Mouse (Mus musculus) gastrocnemius, postnatal 14 days (tissue): ENCODE data around the gene Tmbim1. TPM values are rescaled to one million over a fixed set of nuclear protein-coding genes. Genes with fewer than 3 reads are reported as not detected.
"Not testable (repeated sequence)": the region's sequence is repeated elsewhere in the genome, so short reads cannot be mapped to it uniquely, and the experiment has no call there.

ENCODE experiments used
- DNase-seq: peaks from one replicate; pipeline ENCODE4 v3.0.0; 2021; ENCODE audit warnings: mixed read lengths
- intact Hi-C: fragments of 180-260 bp; cut with DNase I; formaldehyde crosslinking; loops from one replicate; pipeline ENCODE4 v1.15.1; 2025; ENCODE audit warnings: low total_unique reads
- total RNA-seq, 2 experiments: library from RNA; stranded (reverse); gene quantifications; 2 replicates each; pipeline ENCODE4 v1.2.3; 2021

Gene Tmbim1
- total RNA-seq, 2 experiments from 2014 or later, result 32.4 to 39.8 TPM

DNA sequence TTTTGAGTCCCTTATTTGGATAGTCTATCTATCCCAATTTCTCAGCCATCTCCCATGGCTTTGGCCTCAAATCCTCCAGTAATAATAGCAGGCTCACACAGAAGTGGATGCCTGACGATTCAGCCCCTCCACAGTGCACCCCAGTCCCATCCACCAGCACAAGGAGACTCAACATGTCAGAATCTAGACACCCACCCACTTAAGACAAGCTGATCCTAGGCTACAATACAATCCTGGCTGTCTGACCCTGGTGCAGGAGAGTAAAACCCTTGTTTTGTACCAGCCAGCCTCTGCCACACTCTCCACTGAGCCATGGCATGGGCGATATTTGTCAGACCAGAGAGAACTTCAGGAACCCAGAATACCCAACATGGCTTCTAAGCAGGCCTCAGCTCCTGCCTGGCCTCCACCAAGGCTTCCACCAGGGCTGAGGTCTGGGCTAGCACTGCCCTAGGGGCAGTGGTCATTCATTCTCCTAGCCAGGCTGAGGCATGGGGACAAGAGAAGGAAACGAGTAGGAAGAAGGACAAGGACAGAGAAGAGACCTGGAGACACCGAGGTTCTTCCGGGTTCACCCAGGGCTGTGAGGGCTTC is 7.2 kb downstream of the Tmbim1 start:
- no peak for DNase-seq
- intact Hi-C loops, result no loop called here

GRCm38 (mm10) chr1:74297269-74297668 is 8.2 kb downstream of the Tmbim1 start:
- peak; percentile 65 for DNase-seq
- intact Hi-C loops, result no loop called here

GRCm38 (mm10) chr1:74296477-74296876 is 8.9 kb downstream of the Tmbim1 start:
- DNase-seq, result no peak
- intact Hi-C loops, result no loop called here

- DNase-seq, result peak; percentile 95
- intact Hi-C loops, result no loop called here
Observed at GRCm38 (mm10) chr1:74295456-74296171, 9.8 kb downstream of the Tmbim1 start.

- no peak for DNase-seq
- intact Hi-C loops, result no loop called here
Observed at GRCm38 (mm10) chr1:74294733-74295455, 10.5 kb downstream of the Tmbim1 start.

GRCm38 (mm10) chr1:74294090-74294643 is 11.3 kb downstream of the Tmbim1 start:
- no peak for DNase-seq
- intact Hi-C loops, result no loop called here

- intact Hi-C loops, result no loop called here
- no peak for DNase-seq
Observed at GRCm38 (mm10) chr1:74293306-74293960, 12.0 kb downstream of the Tmbim1 start.

- intact Hi-C loops, result no loop called here
- DNase-seq, result no peak
Observed at GRCm38 (mm10) chr1:74292331-74293020, 12.9 kb downstream of the Tmbim1 start.

DNA sequence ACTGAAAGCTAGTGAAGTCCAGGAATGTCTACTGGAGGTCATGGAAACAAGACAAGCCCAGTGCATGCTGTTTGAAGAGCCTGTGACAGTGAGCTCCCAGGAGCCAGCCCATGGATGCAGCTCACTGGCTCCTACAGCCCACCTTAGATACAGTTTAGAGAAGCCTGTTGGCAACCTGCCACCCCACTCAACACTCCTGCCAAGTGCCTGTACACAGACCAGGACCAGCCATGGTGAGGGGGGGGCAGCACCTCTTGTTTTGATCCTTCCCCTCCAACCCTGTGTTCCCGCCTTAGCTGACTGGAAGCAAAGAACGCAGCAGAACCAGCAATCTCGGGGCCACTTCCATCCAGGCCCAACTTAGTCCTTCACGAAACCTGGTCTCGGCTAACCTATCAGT is 15.3 kb downstream of the Tmbim1 start:
- DNase-seq, result no peak
- intact Hi-C loops, result no loop called here

DNA sequence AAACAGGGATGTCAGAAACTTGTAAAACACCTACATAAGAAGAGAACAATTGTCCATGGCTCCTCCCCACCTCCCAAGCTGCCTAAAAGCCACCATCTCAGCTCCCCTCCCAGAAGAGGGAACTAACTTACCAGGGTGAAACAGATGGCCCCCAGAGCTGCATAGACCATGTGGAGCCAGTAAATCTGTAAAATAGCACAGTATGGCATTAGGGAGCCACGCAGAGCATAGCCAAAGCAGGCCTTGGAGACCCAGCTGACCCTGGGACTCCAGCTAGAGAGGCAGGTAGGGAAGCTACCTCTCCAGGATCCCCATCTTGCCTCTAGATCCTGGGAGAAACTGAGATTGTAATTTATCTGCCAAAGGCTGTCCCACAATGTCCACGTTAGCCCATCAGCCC is 15.7 kb downstream of the Tmbim1 start:
- intact Hi-C loops, result loop anchor here (10.0 kb wide), 1 partner anchor 165 kb away; no protein-coding TSS in a partner anchor
- no peak for DNase-seq

- intact Hi-C loops, result loop anchor here (10.0 kb wide), 1 partner anchor 166 kb away; no protein-coding TSS in a partner anchor
- no peak for DNase-seq
Observed at GRCm38 (mm10) chr1:74289248-74289647, 16.2 kb downstream of the Tmbim1 start.

DNA sequence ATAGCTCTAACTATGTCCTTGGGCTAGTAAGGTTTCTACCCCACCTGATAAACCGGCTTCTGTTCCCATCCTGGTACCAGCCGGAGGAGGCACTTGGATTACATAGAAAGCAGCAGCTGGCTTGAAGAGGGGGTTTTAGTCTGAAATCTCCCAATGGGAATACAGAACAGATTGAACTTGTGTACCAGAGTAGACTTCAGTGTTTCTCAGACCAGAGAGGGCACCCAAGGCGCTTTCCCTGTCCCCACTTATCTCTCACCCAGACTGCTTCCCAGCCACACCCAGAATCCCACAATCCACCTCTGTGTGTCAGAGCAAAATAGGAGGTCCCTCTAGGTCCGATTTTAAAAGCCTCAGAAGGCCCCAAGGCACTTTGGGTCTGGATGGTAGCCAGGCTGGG is 17.1 kb downstream of the Tmbim1 start:
- intact Hi-C loops, result loop anchor here (10.0 kb wide), 1 partner anchor 166 kb away; no protein-coding TSS in a partner anchor

DNA sequence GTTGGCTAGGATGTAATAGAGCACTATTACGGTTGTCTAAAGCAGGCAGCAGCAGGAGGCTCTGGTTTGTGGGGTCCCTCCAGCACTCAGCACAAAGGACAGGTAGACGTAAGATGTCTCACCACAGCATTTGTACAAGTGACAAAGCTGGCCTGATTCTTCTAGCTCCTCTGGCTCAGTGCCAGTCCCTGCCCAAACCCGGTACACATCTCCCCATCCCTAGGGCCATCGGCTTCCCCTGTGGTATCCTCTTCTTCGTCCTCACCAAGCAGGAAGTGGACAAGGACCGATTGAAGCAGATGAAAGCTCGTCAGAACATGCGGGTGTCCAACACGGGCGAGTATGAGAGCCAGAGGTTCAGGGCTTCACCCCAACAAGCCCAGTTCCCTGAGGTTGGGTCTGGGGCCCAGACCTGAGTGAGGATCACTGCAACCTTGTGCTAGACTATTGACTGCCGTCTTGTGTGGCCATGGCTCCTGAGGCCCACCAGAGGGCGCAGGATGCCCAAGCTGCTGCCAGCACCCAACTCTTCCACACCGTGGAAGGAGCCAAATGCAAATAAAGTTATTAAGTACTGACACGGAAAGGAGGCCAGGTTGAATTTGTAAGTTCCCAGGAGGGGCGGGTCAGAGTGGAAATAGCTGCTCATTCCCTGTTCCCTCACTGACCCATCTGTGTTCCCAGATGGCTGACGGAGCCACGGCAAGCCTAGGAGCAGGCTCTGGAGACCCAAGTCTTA is 18.4 kb downstream of the Tmbim1 start:
- DNase-seq, result not testable (repeated sequence)
- intact Hi-C loops, result loop anchor here (10.0 kb wide), 1 partner anchor 168 kb away; no protein-coding TSS in a partner anchor

More for the DNA sequence above, 17.1 kb downstream of the Tmbim1 start:
- no peak for DNase-seq

DNA sequence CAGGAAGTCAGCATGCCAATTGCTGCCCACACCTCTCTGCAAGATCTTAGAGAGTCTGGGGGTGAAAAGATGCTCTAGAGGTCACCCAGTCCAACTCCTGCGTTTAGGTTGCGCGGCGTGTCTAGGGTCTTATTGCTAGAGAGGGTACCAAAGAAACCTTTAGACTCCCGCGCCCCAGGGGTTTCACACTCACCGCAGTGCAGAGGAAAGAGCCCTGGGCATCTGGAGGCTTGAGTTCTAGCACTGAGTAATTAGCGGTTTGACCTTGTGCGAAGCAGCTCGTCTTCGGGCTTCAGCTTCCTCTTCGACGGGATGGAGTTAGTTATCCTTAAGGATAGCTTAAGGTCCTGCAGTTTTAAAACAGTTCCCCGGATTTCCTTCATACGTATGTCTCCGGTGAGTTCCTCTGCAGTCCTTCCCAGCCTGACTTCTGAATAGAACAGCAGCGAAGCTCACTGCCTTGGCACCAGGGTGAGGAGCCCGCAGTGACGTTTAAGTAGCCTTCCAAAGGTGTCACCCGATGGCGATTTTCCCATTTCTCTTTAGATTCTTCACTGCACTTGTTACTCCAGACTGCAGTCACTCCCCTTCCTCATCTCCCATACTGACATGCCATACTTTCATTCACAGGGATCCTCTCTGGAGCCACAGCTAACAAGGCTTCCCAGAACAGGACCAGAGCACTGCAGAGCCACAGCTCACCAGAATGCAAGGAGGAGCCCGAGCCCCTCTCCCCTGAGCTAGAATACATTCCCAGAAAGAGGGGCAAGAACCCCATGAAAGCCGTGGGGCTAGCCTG is 20.0 kb downstream of the Tmbim1 start:
- intact Hi-C loops, result loop anchor here (10.0 kb wide), 1 partner anchor 169 kb away; no protein-coding TSS in a partner anchor
- DNase-seq, result no peak

GRCm38 (mm10) chr1:74284543-74285160 is 20.8 kb downstream of the Tmbim1 start, which contains the start of the genes Aamp and Pnkd:
Aamp (minus strand) TSS chr1:74284738.
Pnkd (plus strand) TSS chr1:74284930.
- peak; percentile 100 for DNase-seq

GRCm38 (mm10) chr1:74283686-74284463 is 21.5 kb downstream of the Tmbim1 start:
- peak; percentile 71 for DNase-seq
- intact Hi-C loops, result loop anchor here (5.0 to 10.0 kb wide), 2 partner anchors 47 to 171 kb away; partner anchors contain the start of gene Arpc2

More at GRCm38 (mm10) chr1:74284543-74285160, 20.8 kb downstream of the Tmbim1 start, which contains the start of the genes Aamp and Pnkd:
- intact Hi-C loops, result loop anchor here (5.0 to 10.0 kb wide), 2 partner anchors 47 to 170 kb away; partner anchors contain the start of gene Arpc2
